Mouse (Mus musculus) liver, embryonic 14.5 days (tissue): Measurements from ENCODE around the gene Slc25a12.

Experiments used
- CTCF ChIP-seq: IDR thresholded peaks from 2 replicates; pipeline ENCODE4 v1.5.1; 2016; ENCODE audit warnings: antibody characterized with exemption, low read depth, control low read depth
- EP300 ChIP-seq: IDR thresholded peaks from 2 replicates; pipeline ENCODE4 v1.6.1; 2016; ENCODE audit warnings: antibody characterized with exemption, low read depth

DNA sequence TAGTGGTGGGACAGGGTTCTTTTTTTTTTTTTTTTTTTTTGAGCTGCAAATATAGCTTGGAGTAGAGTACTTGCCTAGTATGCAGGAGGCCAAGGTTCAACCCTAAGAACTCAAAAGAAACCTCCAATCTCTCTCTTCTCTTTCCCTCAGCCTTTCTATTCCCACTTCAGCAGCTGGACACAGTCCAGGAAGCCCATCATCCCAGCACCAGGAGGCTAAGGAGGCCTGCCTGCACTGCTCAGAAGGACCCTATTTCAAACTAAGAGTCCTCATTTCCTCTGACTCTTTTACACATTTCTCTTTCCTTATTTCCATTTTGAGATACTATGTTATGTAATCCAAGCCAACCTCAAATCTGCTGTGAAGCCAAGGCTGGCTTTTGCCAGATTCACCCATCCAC is 64.3 kb downstream of the Slc25a12 start:
- TF ChIP-seq CTCF = no peak
- TF ChIP-seq EP300 = no peak
